Mouse (Mus musculus) olfactory bulb, adult 2 months (tissue): Measurements from ENCODE around the gene A630001G21Rik.

Experiments used
- CTCF ChIP-seq: fragments of 200-500 bp; IDR thresholded peaks from 2 replicates; pipeline ENCODE4 v1.5.1; 2012; ENCODE audit warnings: low read depth, mild to moderate bottlenecking, low read length, moderate library complexity; ENCODE audit not compliant: insufficient read depth
- POLR2A ChIP-seq: fragments of 200-500 bp; IDR thresholded peaks from 2 replicates; pipeline ENCODE4 v1.6.1; 2012; ENCODE audit warnings: mild to moderate bottlenecking, low read depth, low read length, moderate library complexity; ENCODE audit not compliant: insufficient read depth

GRCm38 (mm10) chr1:85690544-85690943, 87.9 kb downstream of the A630001G21Rik start:
- TF ChIP-seq POLR2A (no peak), CTCF (no peak)
